Mouse (Mus musculus) midbrain, embryonic 12.5 days (tissue): ENCODE results near the gene Zfp935. TPM values are rescaled to one million over a fixed set of nuclear protein-coding genes. Genes with fewer than 3 reads are reported as not detected.
"Not testable (repeated sequence)": the region's sequence is repeated elsewhere in the genome, so short reads cannot be mapped to it uniquely, and the experiment has no call there.

ENCODE experiments used
- ATAC-seq: fragments of 200-750 bp; cut with Nextera tagmentation; 2 replicates; pipeline ENCODE4 v1.8.0; 2017; ENCODE audit warnings: low read depth, moderate TSS enrichment, moderate library complexity; ENCODE audit not compliant: low FRiP score
- H3K27ac ChIP-seq: fragments of 300-500 bp; sonication (generic); replicated peaks from 2 replicates; pipeline ENCODE4 v1.5.1; 2016; ENCODE audit warnings: mild to moderate bottlenecking
- H3K27me3 ChIP-seq: fragments of 300-500 bp; sonication (generic); 2 replicates; pipeline ENCODE4 v1.6.1; 2016; ENCODE audit warnings: mild to moderate bottlenecking
- H3K36me3 ChIP-seq: fragments of 300-500 bp; sonication (generic); 2 replicates; pipeline ENCODE4 v1.6.1; 2016
- H3K4me1 ChIP-seq: fragments of 300-500 bp; sonication (generic); 2 replicates; pipeline ENCODE4 v1.6.1; 2016
- H3K4me2 ChIP-seq: fragments of 300-500 bp; sonication (generic); replicated peaks from 2 replicates; pipeline ENCODE4 v1.6.1; 2016; ENCODE audit warnings: mild to moderate bottlenecking, moderate library complexity
- H3K4me3 ChIP-seq: fragments of 300-500 bp; sonication (generic); 2 replicates; pipeline ENCODE4 v1.5.1; 2016; ENCODE audit warnings: mild to moderate bottlenecking
- H3K9ac ChIP-seq: fragments of 300-500 bp; sonication (generic); replicated peaks from 2 replicates; pipeline ENCODE4 v1.6.1; 2016; ENCODE audit warnings: mild to moderate bottlenecking, moderate library complexity
- H3K9me3 ChIP-seq: fragments of 300-500 bp; sonication (generic); 2 replicates; pipeline ENCODE4 v1.6.1; 2016; ENCODE audit warnings: mild to moderate bottlenecking
- WGBS: fragments of 180-500 bp; shearing (Covaris S2); methylation state at CpG from one replicate; pipeline ENCODE4 v1.1.7; 2016; 5-methylcytosine and 5-hydroxymethylcytosine counted together
- microRNA-seq: library from miRNA; unstranded; fragments of <30 nt; microRNA quantifications from one replicate; pipeline ENCODE4, GENCODE M21; 2017
- polyA plus RNA-seq: library from polyadenylated mRNA; unstranded; fragments of >200 nt; fragmentation: Nextera tagmentation; extraction: Ambion mirVana; gene quantifications from 2 replicates; pipeline ENCODE4 v1.2.1, GENCODE M21; 2016

The Zfp935 gene
- polyA plus RNA-seq, result 0.85 TPM in 1 of 2 replicates, not detected in the other

GRCm38 (mm10) chr13:62558189-62559110 lies at the start of gene Zfp935:
Gene Zfp935, minus strand, starts transcription at chr13:62558511.
- H3K36me3 ChIP-seq, result peaks cover 17% of the 10 kb centered on the region
- 5% methylated on average over 27 of the region's 27 CpGs for WGBS
- ATAC-seq, result peak; percentile 65; the same call in 1 of the 2 replicates
- peak within 1 kb of the TSS; percentile 46 for H3K4me2 ChIP-seq
- H3K4me3 ChIP-seq, result peak within 1 kb of the TSS; percentile 51
- peak within 1 kb of the TSS; percentile 52 for H3K9ac ChIP-seq
- not testable (repeated sequence) for H3K4me1 ChIP-seq, H3K27ac ChIP-seq, H3K27me3 ChIP-seq
- 0 out of 2 replicates have a peak, but pooled peaks cover 11% of the 10 kb centered on the region for H3K9me3 ChIP-seq

- not testable (repeated sequence) for H3K36me3 ChIP-seq, H3K4me2 ChIP-seq, ATAC-seq, H3K27me3 ChIP-seq, H3K4me3 ChIP-seq, H3K4me1 ChIP-seq, H3K9me3 ChIP-seq, H3K9ac ChIP-seq, H3K27ac ChIP-seq
- 92% methylated on average over 4 of the region's 6 CpGs for WGBS
Measured at GRCm38 (mm10) chr13:62571099-62571498, 12.8 kb upstream of the Zfp935 start, which contains the start of gene Zfp934. Gene Zfp934, minus strand, starts transcription at chr13:62571199.

GRCm38 (mm10) chr13:62561696-62562095 lies 3.4 kb upstream of the Zfp935 start:
- ATAC-seq, H3K9me3 ChIP-seq, H3K27me3 ChIP-seq, H3K27ac ChIP-seq, H3K4me2 ChIP-seq, H3K9ac ChIP-seq, H3K36me3 ChIP-seq, H3K4me3 ChIP-seq, H3K4me1 ChIP-seq: not testable (repeated sequence)
- WGBS, result 9% methylated on average over 1 of the region's 1 CpGs

- not testable (repeated sequence) for H3K4me2 ChIP-seq, H3K36me3 ChIP-seq, H3K4me3 ChIP-seq, H3K9me3 ChIP-seq, ATAC-seq, H3K9ac ChIP-seq, H3K27ac ChIP-seq, H3K27me3 ChIP-seq, H3K4me1 ChIP-seq
Measured at GRCm38 (mm10) chr13:62530129-62530528, 28.2 kb downstream of the Zfp935 start.

- not testable (repeated sequence) for H3K27ac ChIP-seq
Measured at GRCm38 (mm10) chr13:62510641-62511420, 47.5 kb downstream of the Zfp935 start.

GRCm38 (mm10) chr13:62472661-62473060 lies 85.7 kb downstream of the Zfp935 start:
- not testable (repeated sequence) for H3K36me3 ChIP-seq, H3K27me3 ChIP-seq, H3K9me3 ChIP-seq, H3K27ac ChIP-seq, H3K4me1 ChIP-seq, H3K4me3 ChIP-seq, H3K9ac ChIP-seq, H3K4me2 ChIP-seq, ATAC-seq
- WGBS, result 91% methylated on average over 8 of the region's 8 CpGs

More at GRCm38 (mm10) chr13:62510641-62511420, 47.5 kb downstream of the Zfp935 start:
- H3K4me1 ChIP-seq, ATAC-seq, H3K9me3 ChIP-seq, H3K36me3 ChIP-seq, H3K27me3 ChIP-seq, H3K9ac ChIP-seq, H3K4me3 ChIP-seq, H3K4me2 ChIP-seq: not testable (repeated sequence)
- 100% methylated on average over 1 of the region's 1 CpGs for WGBS

- not testable (repeated sequence) for H3K36me3 ChIP-seq, H3K4me1 ChIP-seq, H3K4me3 ChIP-seq, H3K9me3 ChIP-seq, H3K9ac ChIP-seq, H3K27ac ChIP-seq, H3K27me3 ChIP-seq, ATAC-seq, H3K4me2 ChIP-seq
Measured at GRCm38 (mm10) chr13:62469947-62470346, 88.4 kb downstream of the Zfp935 start.

GRCm38 (mm10) chr13:62466424-62467334 lies 91.6 kb downstream of the Zfp935 start, which contains the start of gene Gm49359:
Gene Gm49359, minus strand, starts transcription at chr13:62466832.
- H3K9me3 ChIP-seq, H3K27me3 ChIP-seq, H3K4me1 ChIP-seq: not testable (repeated sequence)
- Histone ChIP-seq H3K4me3 (peak within 1 kb of the TSS; percentile 63), H3K27ac (peak within 1 kb of the TSS; percentile 70), H3K4me2 (peak within 1 kb of the TSS; percentile 38), H3K9ac (peak within 1 kb of the TSS; percentile 66), H3K36me3 (peaks cover 17% of the 10 kb centered on the region)
- WGBS, result 3% methylated on average over 28 of the region's 28 CpGs
- ATAC-seq, result peak; percentile 100

Small RNA genes within 50 kb of the gene (microRNA-seq; reads per million reads assigned to microRNA genes)
- 1.2 reads per million for gene Gm22256

Other genes with a start within 250 kb of the Zfp935 start
- 2.4 and 3.5 TPM in 2 replicates for gene Gm3604, start 175.3 kb downstream of the Zfp935 start, polyA plus RNA-seq
- gene Gm49359, start 91.7 kb downstream of the Zfp935 start, polyA plus RNA-seq, result 14.8 and 17.6 TPM in 2 replicates
- 18.9 TPM in 2 replicates for gene Zfp934, start 12.7 kb upstream of the Zfp935 start, polyA plus RNA-seq
- 12.2 TPM in 2 replicates for gene 6720489N17Rik, start 65.7 kb upstream of the Zfp935 start, polyA plus RNA-seq
- gene Platr25, start 202.2 kb upstream of the Zfp935 start, polyA plus RNA-seq, result 31.9 and 32.8 TPM in 2 replicates
- 11.8 and 13.9 TPM in 2 replicates for gene Gm5141, start 227.3 kb upstream of the Zfp935 start, polyA plus RNA-seq